Mouse (Mus musculus): ENCODE data around the gene Abcc1. TPM values are rescaled to one million over a fixed set of nuclear protein-coding genes. Genes with fewer than 3 reads are reported as not detected.

Gene Abcc1
- total RNA-seq, 2 experiments from 2014 or later: 10.7 to 16.5 TPM

DNA sequence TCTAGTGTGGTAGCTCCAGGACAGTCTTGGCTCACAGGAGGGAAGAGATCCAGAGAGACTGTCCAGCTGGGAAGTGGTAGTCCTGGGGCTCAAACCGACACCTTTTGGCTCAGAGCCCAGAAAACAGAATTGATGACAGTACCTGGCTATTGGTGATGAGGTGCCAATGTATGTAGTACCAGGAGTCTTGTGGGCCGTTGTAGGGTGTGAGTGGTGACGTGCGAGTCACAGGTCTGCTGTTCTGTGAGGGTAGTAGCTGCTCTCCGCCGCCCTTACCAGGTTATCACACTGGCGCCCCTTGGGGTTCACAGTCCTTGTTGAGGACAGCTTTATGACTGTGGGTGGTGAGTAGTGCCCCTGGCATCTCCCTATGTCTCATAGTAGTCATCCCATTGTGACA is 77.2 kb downstream of the Abcc1 start:
- DNase-seq (ENCODE audit: extremely low spot score in 1 of 2, low spot score in 1 of 2): no peak

DNA sequence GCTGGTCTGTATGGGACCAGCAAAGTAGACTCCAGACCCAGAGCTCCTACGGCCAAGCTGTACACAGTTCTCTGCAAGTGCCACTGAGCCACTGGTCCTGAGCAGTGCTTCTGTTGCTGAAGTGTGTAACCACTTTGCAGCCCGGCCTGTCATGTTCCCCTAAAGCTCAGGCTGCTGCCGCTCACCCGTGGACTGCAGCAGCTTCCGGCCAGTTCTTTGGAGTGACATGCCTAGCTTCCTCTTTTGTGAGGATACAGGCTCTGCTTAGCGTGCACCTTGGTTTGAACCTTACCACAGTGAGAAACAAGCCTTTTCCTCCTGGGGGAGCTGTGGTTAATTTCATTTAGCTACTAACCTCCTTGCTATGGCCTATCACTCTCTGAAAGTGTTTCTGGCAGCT is 77.7 kb downstream of the Abcc1 start:
- DNase-seq (ENCODE audit: extremely low spot score in 1 of 2, low spot score in 1 of 2): no peak

DNA sequence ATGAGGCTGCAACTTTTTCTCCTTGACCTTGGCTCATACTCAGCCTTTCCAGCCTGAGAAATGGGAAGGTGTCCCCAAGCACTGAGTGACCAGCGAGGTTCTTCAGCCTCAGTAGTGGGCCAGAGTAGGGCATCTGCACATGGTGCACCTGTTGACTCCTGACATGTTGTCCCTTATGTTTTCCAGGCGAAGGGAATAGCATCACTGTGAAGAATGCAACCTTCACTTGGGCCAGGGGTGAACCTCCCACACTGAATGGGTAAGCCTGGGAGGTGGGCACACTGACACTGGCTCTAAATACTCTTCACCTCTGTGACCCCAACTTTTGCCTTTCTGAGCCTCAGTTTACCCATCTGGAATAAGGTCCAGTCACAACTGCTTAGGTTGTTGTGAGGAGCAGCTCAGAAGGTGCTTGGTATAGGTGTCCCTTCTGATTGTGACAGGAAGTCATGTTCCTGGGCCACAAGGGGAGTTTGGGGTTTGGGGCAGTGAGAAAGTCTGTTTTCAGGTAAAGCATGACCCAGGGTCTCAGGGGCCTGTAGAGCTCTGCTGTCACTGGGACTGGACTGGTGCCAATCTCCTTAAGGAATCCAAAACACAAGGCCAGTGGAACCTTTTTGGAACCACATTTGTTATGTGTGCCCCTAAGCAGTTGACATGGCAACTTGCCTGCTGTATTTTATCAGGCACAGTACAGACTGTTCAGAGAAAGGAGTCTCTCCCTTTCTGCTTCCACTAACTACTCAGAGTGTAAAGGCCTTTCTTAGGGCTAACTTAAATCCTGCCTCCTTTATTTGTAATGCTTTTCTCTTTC is 78.7 kb downstream of the Abcc1 start:
- no peak for DNase-seq (ENCODE audit: extremely low spot score in 1 of 2, low spot score in 1 of 2)

DNA sequence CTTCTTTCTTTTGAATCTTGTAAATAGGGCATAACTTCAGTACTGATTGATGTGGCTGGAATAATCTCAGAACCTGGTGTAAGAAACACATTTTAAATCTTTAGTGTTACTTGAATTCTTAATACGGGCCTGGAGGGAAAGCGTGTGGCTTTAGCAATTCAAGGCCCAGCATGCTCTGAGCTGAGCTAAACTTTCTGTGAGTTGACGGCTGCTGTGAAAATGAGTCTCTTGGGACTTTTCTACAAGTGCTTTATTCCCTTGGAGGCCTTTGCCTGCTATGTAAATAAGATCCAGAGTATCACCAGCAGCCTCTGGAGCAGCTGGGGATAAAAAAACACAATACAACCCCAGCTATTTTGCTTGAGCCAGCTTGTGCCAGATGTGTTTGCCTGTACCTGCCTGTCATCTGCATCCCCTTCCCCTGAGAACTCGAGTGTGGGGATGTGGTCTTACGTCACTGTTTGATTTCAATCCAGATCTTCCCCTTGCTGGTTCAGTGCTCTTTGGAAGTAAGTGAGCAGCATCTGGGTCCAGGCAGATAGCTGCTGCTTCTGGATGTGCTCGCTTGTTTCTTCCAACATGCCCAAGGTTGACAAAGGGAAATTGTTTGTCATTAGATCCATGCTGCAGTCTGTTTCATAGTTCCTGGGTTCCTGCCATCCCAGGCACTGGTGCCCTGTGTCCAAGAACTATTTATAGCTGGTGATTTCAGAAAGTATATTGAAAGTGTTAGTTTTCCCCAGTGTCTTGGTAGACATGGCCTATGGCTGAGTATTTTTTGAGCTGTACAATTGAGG is 82.9 kb downstream of the Abcc1 start:
- DNase-seq (ENCODE audit: extremely low spot score in 1 of 2, low spot score in 1 of 2): no peak

DNA sequence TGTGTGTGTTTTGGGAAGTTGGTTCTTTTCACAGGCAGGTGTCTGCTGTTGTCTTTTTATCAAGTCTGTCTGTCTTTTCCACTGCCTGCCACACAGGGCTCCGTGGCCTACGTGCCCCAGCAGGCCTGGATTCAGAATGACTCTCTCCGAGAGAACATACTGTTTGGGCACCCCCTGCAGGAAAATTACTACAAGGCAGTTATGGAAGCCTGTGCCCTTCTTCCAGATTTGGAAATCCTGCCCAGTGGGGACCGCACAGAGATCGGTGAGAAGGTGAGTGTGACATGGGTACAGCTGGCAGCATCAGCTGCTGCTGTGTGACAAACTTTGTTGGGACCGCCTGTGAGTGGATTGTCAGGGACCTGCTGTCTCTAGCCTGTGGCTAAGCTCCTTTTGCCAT is 83.8 kb downstream of the Abcc1 start:
- no peak for DNase-seq (ENCODE audit: extremely low spot score in 1 of 2, low spot score in 1 of 2)

DNA sequence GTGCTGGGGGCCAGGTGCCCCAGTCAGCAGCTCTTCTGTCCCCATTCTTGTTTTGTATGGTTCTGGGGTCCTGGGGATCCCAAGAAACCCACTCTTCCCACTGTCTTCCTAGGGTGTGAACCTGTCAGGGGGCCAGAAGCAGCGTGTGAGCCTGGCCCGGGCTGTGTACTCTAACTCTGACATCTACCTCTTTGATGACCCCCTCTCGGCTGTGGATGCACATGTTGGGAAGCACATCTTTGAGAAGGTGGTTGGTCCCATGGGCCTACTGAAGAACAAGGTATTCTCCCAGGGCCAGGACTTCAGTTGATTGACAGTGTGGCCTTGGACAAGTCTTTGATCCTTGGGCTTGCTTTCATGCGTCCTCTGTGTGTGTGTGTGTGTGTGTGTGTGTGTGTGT is 86.0 kb downstream of the Abcc1 start:
- DNase-seq (ENCODE audit: extremely low spot score in 1 of 2, low spot score in 1 of 2): no peak

DNA sequence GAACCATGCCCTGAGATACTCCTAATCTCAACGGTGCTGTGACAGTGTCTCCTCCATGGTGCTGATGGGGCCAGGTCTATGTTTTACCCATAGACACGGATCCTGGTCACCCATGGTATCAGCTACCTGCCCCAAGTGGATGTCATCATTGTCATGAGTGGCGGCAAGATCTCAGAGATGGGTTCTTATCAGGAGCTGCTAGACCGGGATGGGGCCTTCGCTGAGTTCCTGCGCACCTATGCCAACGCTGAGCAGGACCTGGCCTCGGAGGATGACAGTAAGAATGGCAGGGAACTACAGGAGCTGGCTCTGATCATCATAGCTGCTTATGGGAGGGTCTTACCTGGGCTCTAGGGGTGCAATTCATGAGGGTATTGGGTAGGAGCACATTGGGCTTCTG is 86.9 kb downstream of the Abcc1 start:
- DNase-seq (ENCODE audit: extremely low spot score in 1 of 2, low spot score in 1 of 2): no peak

DNA sequence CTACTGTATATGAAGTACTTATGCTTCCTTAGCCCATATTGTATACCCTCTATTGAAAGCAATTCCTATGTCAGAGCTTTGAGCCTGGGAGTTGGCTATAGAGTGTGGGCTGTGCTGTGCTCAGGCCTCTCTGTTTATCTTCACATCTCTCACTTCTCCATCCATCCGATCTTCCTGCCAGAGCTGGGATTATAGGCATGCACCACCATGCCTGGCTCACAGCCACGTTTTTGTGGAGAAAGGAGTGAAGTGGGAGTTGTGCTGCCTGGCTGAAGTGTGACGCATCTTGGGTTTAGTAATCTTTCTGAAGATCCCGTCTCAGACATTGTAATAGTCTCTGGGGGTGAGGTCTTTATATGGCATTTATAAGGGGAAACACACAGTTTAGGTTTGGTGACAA is 88.5 kb downstream of the Abcc1 start:
- DNase-seq (ENCODE audit: extremely low spot score in 1 of 2, low spot score in 1 of 2): no peak

DNA sequence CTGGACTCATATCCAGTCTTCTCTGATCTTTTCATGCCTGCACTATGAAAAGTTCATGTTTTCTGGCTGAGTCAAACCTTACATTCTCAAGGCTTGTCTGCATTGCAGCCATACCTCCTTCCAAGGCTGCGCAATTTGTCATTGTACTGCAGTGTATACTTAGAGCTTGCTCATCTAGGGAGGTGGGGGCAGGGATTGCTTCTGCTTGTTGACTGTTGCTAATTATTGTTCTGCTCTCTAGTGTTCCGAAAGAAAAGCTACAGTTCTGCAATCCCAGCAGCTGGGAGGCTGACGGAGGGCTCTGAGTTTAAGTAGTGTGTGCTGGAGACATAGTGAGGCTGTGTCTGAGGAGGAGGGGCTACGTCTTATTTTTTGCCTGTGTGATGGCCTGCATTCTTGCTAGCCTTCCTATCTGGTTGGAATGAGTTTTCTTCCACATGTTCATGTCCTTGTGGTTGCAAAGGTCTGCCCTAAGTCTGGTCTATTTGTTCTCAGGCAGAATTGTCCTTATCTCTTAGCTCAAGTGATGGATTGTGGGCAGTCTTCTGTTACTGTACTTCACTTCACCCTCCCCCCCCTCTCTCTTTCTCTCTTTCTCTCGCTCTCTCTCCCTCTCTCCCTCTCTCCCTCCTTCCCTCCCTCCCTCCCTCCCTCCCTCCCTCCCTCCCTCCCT is 90.2 kb downstream of the Abcc1 start:
- no peak for DNase-seq (ENCODE audit: extremely low spot score in 1 of 2, low spot score in 1 of 2)

DNA sequence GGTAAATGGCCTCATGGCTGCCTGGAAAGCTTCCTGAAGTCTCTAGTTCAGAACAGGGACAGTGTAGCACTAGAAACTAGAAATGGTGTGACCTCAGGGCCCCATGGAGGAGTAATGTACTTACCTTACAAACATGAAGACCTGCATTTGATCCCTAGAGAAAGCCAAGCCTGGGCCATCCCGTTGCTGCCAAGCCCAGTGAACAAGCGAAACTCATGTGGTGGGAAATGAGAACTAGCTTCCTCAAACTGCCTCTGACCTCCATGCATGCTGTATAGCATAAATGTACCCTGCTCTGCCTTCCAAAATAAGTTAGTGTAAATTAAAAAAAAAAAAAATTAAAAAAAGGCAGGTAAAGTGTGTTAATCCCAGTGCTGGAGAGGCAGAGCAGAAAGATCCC is 101.2 kb downstream of the Abcc1 start:
- DNase-seq (ENCODE audit: extremely low spot score in 1 of 2, low spot score in 1 of 2): no peak

DNA sequence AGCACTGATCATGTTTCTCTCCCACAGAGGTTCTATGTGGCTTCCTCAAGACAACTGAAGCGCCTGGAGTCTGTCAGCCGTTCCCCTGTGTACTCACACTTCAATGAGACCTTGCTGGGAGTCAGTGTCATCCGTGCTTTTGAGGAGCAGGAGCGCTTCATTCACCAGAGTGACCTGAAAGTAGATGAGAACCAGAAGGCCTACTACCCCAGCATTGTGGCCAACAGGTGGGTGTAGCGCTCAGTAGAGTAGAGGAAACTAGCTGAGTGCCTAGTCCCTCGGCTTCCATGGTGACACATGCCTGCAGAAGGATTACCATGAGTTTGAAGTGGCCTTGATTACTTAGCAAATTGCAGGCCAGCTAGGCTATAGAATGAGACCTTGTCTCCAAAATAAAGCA is 103.7 kb downstream of the Abcc1 start:
- DNase-seq (ENCODE audit: extremely low spot score in 1 of 2, low spot score in 1 of 2): no peak

DNA sequence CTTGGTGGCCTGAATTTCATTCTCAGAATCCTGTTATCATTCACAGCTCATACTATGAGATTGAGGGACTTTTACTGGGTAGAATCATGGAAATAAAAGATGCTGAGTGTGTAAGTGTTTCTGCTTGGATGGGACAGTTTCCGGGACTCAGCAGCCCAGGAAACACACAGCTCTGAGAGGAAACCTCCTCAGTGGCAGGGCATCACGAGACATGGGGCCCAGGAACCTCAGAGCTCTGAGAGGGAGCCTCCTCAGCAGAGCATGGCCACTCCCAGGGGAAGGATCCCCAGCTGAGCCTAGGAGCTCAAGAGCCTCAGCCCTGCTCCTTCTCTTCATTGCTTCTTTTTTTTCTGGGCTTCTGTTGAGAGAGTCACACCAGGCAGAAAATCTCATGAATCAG is 107.0 kb downstream of the Abcc1 start:
- DNase-seq (ENCODE audit: extremely low spot score in 1 of 2, low spot score in 1 of 2): no peak

DNA sequence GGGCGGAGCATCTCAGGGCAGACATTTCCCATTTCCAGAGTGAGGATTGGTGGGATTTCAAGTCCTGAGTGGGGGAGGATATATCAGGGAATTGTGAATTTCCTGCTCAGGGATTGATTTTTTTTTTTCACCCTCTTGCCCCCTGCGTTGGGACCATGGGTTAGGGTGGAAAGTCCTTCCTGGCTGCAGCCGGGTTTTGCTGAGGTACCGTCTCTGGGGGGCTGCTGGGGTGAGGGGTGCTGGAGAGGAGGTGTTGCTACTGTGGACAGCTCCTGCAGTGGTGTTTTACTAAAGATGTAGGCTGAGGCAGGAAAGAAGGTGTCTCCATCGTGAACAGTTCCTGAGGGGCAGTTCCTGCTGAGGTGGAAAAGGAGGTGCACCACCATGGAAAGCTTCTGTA is 107.5 kb downstream of the Abcc1 start:
- no peak for DNase-seq (ENCODE audit: extremely low spot score in 1 of 2, low spot score in 1 of 2)

DNA sequence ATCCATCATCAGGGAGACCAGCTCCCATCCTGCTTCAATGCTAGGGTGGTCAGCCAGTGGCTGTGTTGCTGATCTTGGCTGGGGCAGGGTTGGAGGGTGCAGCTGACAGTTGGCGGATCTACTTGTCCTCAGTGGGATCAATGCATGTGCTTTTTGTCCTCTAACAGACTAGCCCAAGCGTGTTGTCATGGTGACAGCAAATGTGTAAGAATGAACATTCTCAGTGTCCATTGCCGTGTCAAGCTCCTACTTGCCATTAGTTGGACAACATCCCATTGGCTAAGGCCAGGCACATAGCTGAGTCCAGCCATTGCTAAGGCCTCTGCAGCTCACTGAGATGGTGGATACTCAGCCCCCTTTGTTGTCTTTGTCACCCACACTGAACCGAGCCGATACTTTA is 110.8 kb downstream of the Abcc1 start:
- DNase-seq (ENCODE audit: extremely low spot score in 1 of 2, low spot score in 1 of 2): no peak

DNA sequence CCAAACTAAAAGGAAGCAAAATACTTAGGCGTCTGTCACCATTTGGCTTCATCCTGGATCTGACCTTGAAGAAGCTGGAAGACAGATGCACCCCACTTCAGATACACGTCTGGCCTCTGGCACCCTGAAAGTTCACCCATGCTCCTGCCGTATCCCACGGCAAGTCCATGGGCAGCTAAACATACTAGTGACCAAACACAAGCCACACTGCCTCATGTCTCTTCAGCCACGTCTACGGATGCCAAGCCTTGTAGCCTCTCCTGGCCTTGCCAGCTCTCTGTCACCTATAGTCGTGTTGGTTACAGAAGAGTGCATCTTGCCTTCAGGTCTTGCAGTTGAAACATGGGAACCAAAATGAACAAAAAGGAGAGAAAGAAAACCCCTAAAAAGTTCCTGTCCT is 112.3 kb downstream of the Abcc1 start:
- no peak for DNase-seq (ENCODE audit: extremely low spot score in 1 of 2, low spot score in 1 of 2)

DNA sequence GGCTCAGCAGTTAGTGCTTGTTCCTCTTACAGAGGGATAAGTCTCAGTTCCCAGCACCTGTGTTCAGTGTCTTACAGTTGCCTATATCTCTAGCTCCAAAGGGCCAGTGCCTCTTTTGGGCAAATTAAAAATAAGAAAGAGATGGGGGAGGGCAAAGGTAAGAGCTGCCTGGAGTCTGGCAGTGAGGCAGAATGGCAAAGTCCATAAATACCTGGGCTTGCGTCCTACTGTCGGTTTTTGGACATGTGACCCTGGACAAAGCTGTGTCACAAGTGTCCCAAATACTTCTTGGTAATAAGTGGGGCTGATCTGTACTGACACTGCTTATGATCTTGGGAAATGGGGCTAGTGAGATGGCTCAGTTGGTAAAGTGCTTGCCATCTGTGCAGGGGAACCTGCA is 113.6 kb downstream of the Abcc1 start:
- no peak for DNase-seq (ENCODE audit: extremely low spot score in 1 of 2, low spot score in 1 of 2)

DNA sequence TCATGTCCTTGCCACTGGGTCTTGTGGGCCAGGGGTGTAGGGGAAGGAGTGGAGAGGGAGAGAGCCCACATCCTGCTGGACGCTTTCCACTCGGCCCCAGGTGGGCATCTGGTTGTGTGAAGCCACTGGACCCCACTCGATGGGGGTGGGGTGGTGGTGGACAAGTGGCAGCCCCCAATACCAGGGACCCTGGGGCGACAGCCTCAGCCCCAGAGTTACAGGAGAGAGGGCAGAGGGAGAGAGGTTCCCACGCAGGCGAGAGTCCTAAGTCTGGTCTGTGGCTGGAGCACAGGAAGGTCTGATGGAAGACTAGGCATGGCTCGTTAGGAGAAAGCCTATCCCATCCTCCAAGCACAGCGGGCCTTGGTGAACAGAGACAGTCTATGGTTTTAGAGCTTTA is 114.7 kb downstream of the Abcc1 start:
- DNase-seq (ENCODE audit: extremely low spot score in 1 of 2, low spot score in 1 of 2): no peak

DNA sequence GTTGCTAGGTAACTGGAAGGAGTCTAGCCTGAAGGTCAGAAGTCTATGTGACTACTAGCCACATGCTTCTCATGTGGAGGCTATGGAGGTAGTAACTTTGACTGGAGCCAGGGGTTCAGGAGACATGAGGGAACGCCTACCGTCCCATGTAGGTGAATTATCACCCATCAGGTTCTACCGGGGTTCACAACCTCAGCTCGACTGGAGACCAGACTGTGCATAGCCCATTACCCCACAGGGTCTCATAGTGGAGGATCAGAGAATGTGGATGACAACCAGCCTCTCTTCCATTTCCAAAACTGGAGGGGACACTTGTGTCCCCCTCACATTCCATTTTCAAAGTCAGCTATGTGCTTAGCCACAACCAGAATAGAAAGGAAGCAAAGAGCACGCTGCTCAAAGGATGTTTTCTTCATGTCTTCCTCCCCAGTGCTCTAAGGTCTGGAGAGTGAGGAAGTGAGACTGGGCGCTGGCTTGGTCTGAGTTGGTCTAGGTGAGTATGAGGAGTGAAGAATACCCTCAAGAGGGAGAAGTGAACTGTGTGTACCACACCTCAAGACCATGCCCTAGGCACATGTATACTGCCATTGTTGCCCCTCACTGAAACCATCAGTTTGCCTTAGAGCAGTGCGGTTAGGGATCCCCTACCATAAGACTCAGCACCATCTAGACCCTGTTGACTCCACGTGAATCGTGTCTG is 115.5 kb downstream of the Abcc1 start:
- DNase-seq (ENCODE audit: extremely low spot score in 1 of 2, low spot score in 1 of 2): no peak

DNA sequence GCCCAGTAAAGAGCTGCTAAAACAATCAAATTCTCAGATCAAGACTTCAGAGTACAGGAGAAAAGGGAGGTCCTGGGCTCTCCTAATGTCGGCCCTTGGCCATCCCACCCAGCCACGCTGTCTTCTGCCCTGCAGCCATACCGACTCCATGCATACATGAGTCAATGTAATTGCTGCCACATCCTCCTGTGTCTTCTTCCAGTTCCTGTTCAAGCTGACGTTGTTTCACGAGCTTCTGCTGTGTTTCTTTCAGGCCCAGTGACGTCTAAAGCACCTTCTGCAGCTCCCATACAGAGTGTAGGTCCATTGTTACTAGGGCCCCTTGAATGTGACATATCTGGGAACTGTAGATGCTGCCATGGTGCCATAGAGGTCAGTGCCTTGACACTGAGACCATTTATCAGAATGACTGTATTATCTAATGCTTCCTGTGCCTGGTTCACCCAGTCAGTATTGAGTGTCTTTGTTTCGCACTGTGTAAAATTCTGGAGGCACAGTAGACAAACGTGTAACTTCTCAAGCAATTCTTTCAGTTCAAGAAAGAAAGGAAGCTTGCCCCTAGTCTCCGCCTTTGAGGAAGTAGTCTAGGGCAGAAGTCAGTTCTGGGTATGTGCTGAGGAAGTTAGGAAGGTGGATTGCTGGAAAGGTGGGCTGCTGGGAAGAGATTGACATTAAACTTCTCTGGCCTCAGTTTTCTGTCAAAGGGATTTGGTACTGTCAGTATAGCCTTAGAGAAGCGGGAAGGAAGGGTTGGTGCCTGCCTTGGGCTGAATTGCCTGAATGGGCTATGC is 116.3 kb downstream of the Abcc1 start:
- DNase-seq (ENCODE audit: extremely low spot score in 1 of 2, low spot score in 1 of 2): no peak

DNA sequence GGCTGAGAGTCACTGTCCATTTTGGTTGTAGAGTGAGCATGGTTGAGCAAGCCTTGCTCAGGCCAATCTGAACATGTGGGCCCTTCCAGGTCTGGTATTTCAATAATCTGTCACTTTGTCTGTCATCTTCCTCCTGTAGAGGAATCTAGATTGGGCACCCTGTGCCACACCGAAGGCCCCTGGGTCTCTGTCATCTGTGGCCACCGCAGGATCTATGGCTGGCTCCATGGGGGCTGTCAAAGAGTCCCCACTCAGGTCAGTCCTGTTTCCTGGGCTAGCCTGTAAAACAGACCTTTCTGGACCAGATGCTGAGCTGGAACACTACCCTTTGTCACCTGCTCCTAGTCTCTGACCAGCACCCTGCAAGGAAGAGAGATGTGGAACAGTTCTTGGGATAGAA is 118.3 kb downstream of the Abcc1 start:
- no peak for DNase-seq (ENCODE audit: extremely low spot score in 1 of 2, low spot score in 1 of 2)

Measured in layer of hippocampus, postnatal 25 days (tissue).